Mouse (Mus musculus) thymus, postnatal 4 days (tissue): Measurements from ENCODE around the gene Cypt1.

ENCODE experiments used
- DNase-seq: peaks from one replicate; pipeline ENCODE4 v3.0.0; 2021

Gene Cypt1

GRCm38 (mm10) chrX:16522569-16522968, at the start of gene Cypt1:
TSS of gene Cypt1 (plus strand) at chrX:16522869.
- no peak for DNase-seq

- no peak for DNase-seq
These were observed 24.1 kb downstream of the Cypt1 start for GRCm38 (mm10) chrX:16546806-16547205.

- no peak for DNase-seq
These were observed 34.4 kb downstream of the Cypt1 start for GRCm38 (mm10) chrX:16557061-16557460.

GRCm38 (mm10) chrX:16558501-16558900, 35.8 kb downstream of the Cypt1 start:
- no peak for DNase-seq
